Mouse (Mus musculus) heart, embryonic 16.5 days (tissue): ENCODE data around the gene Piwil1. TPM values are rescaled to one million over a fixed set of nuclear protein-coding genes. Genes with fewer than 3 reads are reported as not detected.

Experiments
- ATAC-seq: fragments of 200-750 bp; cut with Nextera tagmentation; replicated peaks from 2 replicates; pipeline ENCODE4 v1.8.0; 2017; ENCODE audit warnings: moderate number of reproducible peaks; ENCODE audit not compliant: insufficient read depth, low FRiP score; ENCODE audit errors: extremely low read depth
- H3K27ac ChIP-seq: fragments of 300-500 bp; sonication (generic); 2 replicates; pipeline ENCODE4 v1.5.1; 2014; ENCODE audit warnings: mild to moderate bottlenecking, low read length, control low read depth, moderate library complexity
- H3K27me3 ChIP-seq: fragments of 300-500 bp; sonication (generic); 2 replicates; pipeline ENCODE4 v1.6.1; 2014; ENCODE audit warnings: low read length, mixed read lengths; ENCODE audit not compliant: control insufficient read depth, insufficient read depth
- H3K36me3 ChIP-seq: fragments of 300-500 bp; sonication (generic); 2 replicates; pipeline ENCODE4 v1.6.1; 2014; ENCODE audit not compliant: control insufficient read depth, insufficient read depth
- H3K4me1 ChIP-seq: fragments of 300-500 bp; sonication (generic); 2 replicates; pipeline ENCODE4 v1.6.1; 2014; ENCODE audit warnings: low read length, mixed read lengths; ENCODE audit not compliant: control insufficient read depth, insufficient read depth
- H3K4me2 ChIP-seq: fragments of 300-500 bp; sonication (generic); 2 replicates; pipeline ENCODE4 v1.6.1; 2014; ENCODE audit warnings: low read depth, mild to moderate bottlenecking, control low read depth, low read length
- H3K4me3 ChIP-seq: fragments of 300-500 bp; sonication (generic); 2 replicates; pipeline ENCODE4 v1.5.1; 2014; ENCODE audit warnings: mild to moderate bottlenecking, control low read depth, low read length
- H3K9ac ChIP-seq: fragments of 300-500 bp; sonication (generic); 2 replicates; pipeline ENCODE4 v1.6.1; 2014; ENCODE audit warnings: low read length, control low read depth
- H3K9me3 ChIP-seq: fragments of 300-500 bp; sonication (generic); replicated peaks from 2 replicates; pipeline ENCODE4 v1.6.1; 2016; ENCODE audit warnings: low read length; ENCODE audit not compliant: control insufficient read depth
- WGBS: fragments of 180-500 bp; shearing (Covaris S2); extraction: QIAGEN DNeasy Blood & Tissue Kit; methylation state at CpG from one replicate; pipeline ENCODE4 v1.1.7; 2014; 5-methylcytosine and 5-hydroxymethylcytosine counted together
- polyA plus RNA-seq: library from polyadenylated mRNA; unstranded; fragments of >200 nt; fragmentation: Nextera tagmentation; extraction: Ambion mirVana; gene quantifications from 2 replicates; pipeline ENCODE4 v1.2.1, GENCODE M21; 2015

Gene Piwil1
- polyA plus RNA-seq, 1 experiment from 2014 or later, result not detected

- 65% methylated on average over 5 of the region's 5 CpGs for WGBS
Measured at GRCm38 (mm10) chr5:128729341-128729740, 27.0 kb downstream of the Piwil1 start.

GRCm38 (mm10) chr5:128730634-128731033, 28.3 kb downstream of the Piwil1 start:
- Histone ChIP-seq H3K27me3 (no peaks in the 10 kb centered on the region), H3K27ac (no peak overlapping the region), H3K4me1 (no peaks in the 10 kb centered on the region), H3K9ac (no peak overlapping the region), H3K4me2 (no peak overlapping the region), H3K36me3 (no peaks in the 10 kb centered on the region), H3K9me3 (no peaks in the 10 kb centered on the region), H3K4me3 (no peak overlapping the region)
- ATAC-seq, result no peak
- WGBS, result 43% methylated on average over 5 of the region's 5 CpGs

More at GRCm38 (mm10) chr5:128729341-128729740, 27.0 kb downstream of the Piwil1 start:
- Histone ChIP-seq H3K27ac (no peak overlapping the region), H3K4me3 (no peak overlapping the region), H3K36me3 (no peaks in the 10 kb centered on the region), H3K4me2 (no peak overlapping the region), H3K27me3 (no peaks in the 10 kb centered on the region), H3K4me1 (no peaks in the 10 kb centered on the region), H3K9ac (no peak overlapping the region), H3K9me3 (no peaks in the 10 kb centered on the region)
- ATAC-seq, result no peak

DNA sequence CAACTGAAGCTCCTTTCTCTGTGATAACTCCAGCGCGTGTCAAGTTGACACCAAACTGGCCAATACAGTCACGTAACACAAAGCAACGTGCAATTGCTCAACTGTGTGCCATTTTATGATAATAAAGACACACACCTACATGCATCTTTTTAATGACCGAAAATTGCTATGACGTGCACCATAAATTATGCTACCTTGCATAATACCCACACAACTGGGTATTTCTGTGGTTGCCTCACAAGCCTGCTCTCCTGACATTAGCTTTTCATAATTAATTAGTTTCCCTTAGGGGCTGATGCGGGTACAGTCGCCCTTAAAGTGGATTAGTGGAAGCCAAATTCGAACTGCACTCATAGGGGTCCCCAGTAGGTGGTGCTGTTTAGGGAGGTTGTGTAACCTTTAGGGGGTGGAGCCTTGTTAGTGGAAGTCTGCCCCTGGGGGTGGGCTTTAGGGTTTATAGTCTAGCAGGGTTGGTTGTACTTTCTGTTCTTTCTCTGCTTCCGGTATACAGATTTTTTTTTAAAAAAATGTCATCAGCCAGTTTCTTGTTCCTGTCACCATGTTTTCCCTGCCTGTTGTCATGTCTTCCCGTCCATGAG, 30.2 kb downstream of the Piwil1 start:
- 69% methylated on average over 11 of the region's 11 CpGs for WGBS
- H3K9me3 ChIP-seq, result no peaks in the 10 kb centered on the region
- no peaks in the 10 kb centered on the region for H3K4me1 ChIP-seq

DNA sequence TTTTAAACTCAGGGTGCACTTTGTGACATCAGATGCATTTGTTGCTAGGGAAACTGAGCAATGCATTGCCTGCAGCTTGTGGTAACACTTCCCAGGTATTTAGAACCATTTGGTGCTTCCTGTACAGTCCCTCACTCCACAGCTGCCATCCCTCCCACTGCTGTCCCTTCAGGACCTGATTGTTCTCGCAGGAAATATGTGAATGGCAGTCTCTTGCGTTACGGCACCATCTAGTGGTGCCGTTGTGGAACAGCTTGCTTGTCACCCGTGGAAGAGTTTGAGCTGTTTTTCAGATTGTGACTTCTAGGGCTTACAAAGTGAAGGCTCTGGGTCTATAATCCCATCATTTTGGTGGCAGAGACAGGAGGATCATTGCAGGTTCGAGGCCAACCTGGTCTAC, 31.6 kb downstream of the Piwil1 start:
- Histone ChIP-seq H3K9ac (no peak overlapping the region), H3K4me1 (no peaks in the 10 kb centered on the region), H3K4me2 (no peak overlapping the region), H3K27me3 (no peaks in the 10 kb centered on the region), H3K9me3 (no peaks in the 10 kb centered on the region), H3K4me3 (no peak overlapping the region), H3K27ac (no peak overlapping the region), H3K36me3 (no peaks in the 10 kb centered on the region)
- ATAC-seq, result no peak
- WGBS, result 2% methylated on average over 6 of the region's 6 CpGs

More for the DNA sequence above, 30.2 kb downstream of the Piwil1 start:
- H3K4me2 ChIP-seq, result no peak overlapping the region
- H3K27ac ChIP-seq, result no peak overlapping the region
- no peaks in the 10 kb centered on the region for H3K36me3 ChIP-seq
- H3K4me3 ChIP-seq, result no peak overlapping the region
- H3K9ac ChIP-seq, result no peak overlapping the region
- H3K27me3 ChIP-seq, result no peaks in the 10 kb centered on the region
- ATAC-seq, result no peak

GRCm38 (mm10) chr5:128735921-128736320, 33.6 kb downstream of the Piwil1 start:
- no peak overlapping the region for H3K4me2 ChIP-seq
- no peak overlapping the region for H3K9ac ChIP-seq
- no peaks in the 10 kb centered on the region; the same call in 1 of the 2 replicates for H3K27me3 ChIP-seq
- no peaks in the 10 kb centered on the region for H3K4me1 ChIP-seq
- no peak overlapping the region for H3K27ac ChIP-seq
- 62% methylated on average over 22 of the region's 22 CpGs for WGBS
- H3K9me3 ChIP-seq, result no peaks in the 10 kb centered on the region
- H3K36me3 ChIP-seq, result no peaks in the 10 kb centered on the region
- no peak overlapping the region for H3K4me3 ChIP-seq
- no peak for ATAC-seq

- H3K36me3 ChIP-seq, result no peaks in the 10 kb centered on the region
- WGBS, result 40% methylated on average over 15 of the region's 17 CpGs
- no peaks in the 10 kb centered on the region; the same call in 1 of the 2 replicates for H3K27me3 ChIP-seq
- no peak overlapping the region for H3K27ac ChIP-seq
- H3K4me1 ChIP-seq, result no peaks in the 10 kb centered on the region
- H3K9ac ChIP-seq, result no peak overlapping the region
- no peak overlapping the region for H3K4me2 ChIP-seq
- ATAC-seq, result no peak
- H3K9me3 ChIP-seq, result no peaks in the 10 kb centered on the region
- H3K4me3 ChIP-seq, result no peak overlapping the region
Measured at GRCm38 (mm10) chr5:128739168-128739837, 37.0 kb downstream of the Piwil1 start.

GRCm38 (mm10) chr5:128739838-128740171, 37.5 kb downstream of the Piwil1 start:
- no peaks in the 10 kb centered on the region for H3K4me1 ChIP-seq
- no peak overlapping the region for H3K9ac ChIP-seq
- no peaks in the 10 kb centered on the region for H3K9me3 ChIP-seq
- ATAC-seq, result no peak
- 31% methylated on average over 8 of the region's 8 CpGs for WGBS
- no peaks in the 10 kb centered on the region for H3K36me3 ChIP-seq
- H3K4me2 ChIP-seq, result no peak overlapping the region
- no peak overlapping the region for H3K4me3 ChIP-seq
- no peaks in the 10 kb centered on the region; the same call in 1 of the 2 replicates for H3K27me3 ChIP-seq
- H3K27ac ChIP-seq, result no peak overlapping the region

- ATAC-seq, result no peak
- no peaks in the 10 kb centered on the region for H3K9me3 ChIP-seq
- H3K36me3 ChIP-seq, result no peaks in the 10 kb centered on the region
- H3K27ac ChIP-seq, result no peak overlapping the region
- no peak overlapping the region for H3K4me2 ChIP-seq
- no peaks in the 10 kb centered on the region for H3K4me1 ChIP-seq
- no peak overlapping the region for H3K9ac ChIP-seq
- WGBS, result 75% methylated on average over 6 of the region's 6 CpGs
- no peaks in the 10 kb centered on the region; the same call in 1 of the 2 replicates for H3K27me3 ChIP-seq
- H3K4me3 ChIP-seq, result no peak overlapping the region
Measured at GRCm38 (mm10) chr5:128744351-128744750, 42.0 kb downstream of the Piwil1 start.

DNA sequence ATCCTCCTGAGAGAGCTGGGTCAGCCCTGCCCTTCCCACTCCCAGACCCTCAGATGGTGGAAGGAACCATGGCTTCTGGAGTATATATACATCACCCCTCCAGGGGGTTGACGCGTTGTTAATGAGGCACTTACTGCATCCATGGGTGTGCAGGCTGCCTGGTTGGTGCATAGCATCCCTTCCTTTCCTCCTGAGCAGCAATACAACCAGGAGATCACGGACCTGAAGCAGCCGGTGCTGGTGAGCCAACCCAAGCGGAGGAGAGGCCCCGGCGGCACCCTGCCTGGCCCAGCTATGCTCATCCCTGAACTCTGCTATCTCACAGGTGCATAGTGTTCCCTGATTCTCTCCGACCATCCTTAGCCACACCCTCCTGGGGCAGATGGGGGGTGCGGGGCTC, 42.9 kb downstream of the Piwil1 start:
- Histone ChIP-seq H3K9me3 (no peaks in the 10 kb centered on the region), H3K4me1 (no peaks in the 10 kb centered on the region), H3K4me2 (no peak overlapping the region), H3K27ac (no peak overlapping the region), H3K9ac (no peak overlapping the region), H3K4me3 (no peak overlapping the region), H3K27me3 (no peaks in the 10 kb centered on the region), H3K36me3 (no peaks in the 10 kb centered on the region)
- ATAC-seq, result no peak
- 59% methylated on average over 9 of the region's 9 CpGs for WGBS
